Mouse (Mus musculus): ENCODE measurements around the gene Ninl.
A peak's percentile ranks its signal among the peaks of the same experiment; 100 is the strongest.

The Ninl gene

GRCm38 (mm10) chr2:150904272-150904935 is 134.8 kb downstream of the Ninl start, which contains the start of gene Abhd12:
TSS of gene Abhd12 (minus strand) at chr2:150904741.
- peak; percentile 96 for DNase-seq (ENCODE audit: low read depth, low spot score)

- DNase-seq (ENCODE audit: low read depth, low spot score), result no peak
Observed at GRCm38 (mm10) chr2:150902347-150902746, 136.8 kb downstream of the Ninl start.

- no peak for DNase-seq (ENCODE audit: low read depth, low spot score)
Observed at GRCm38 (mm10) chr2:150900341-150900740, 138.8 kb downstream of the Ninl start.

GRCm38 (mm10) chr2:150895691-150896252 is 143.4 kb downstream of the Ninl start:
- DNase-seq (ENCODE audit: low read depth, low spot score), result no peak

- DNase-seq (ENCODE audit: low read depth, low spot score), result no peak
Observed at GRCm38 (mm10) chr2:150894617-150895267, 144.4 kb downstream of the Ninl start.

GRCm38 (mm10) chr2:150887370-150887769 is 151.8 kb downstream of the Ninl start:
- no peak for DNase-seq (ENCODE audit: low read depth, low spot score)

GRCm38 (mm10) chr2:150886315-150886714 is 152.9 kb downstream of the Ninl start:
- no peak for DNase-seq (ENCODE audit: low read depth, low spot score)

GRCm38 (mm10) chr2:150885814-150886213 is 153.4 kb downstream of the Ninl start:
- DNase-seq (ENCODE audit: low read depth, low spot score), result no peak

GRCm38 (mm10) chr2:150884779-150885110 is 154.4 kb downstream of the Ninl start:
- no peak for DNase-seq (ENCODE audit: low read depth, low spot score)

Data from ES-CJ7 (cell line).